Mouse (Mus musculus) CH12.LX (cell line): ENCODE results near the gene Zfp518a. TPM values are rescaled to one million over a fixed set of nuclear protein-coding genes. Genes with fewer than 3 reads are reported as not detected.
A peak's percentile ranks its signal among the peaks of the same experiment; 100 is the strongest.

Experiments used
- DNase-seq: peaks from one replicate; pipeline ENCODE4 v3.0.0-alpha.2; 2013; ENCODE audit errors: extremely low read depth
- H3K27ac ChIP-seq: 2 replicates; pipeline ENCODE4 v1.5.1; 2012; ENCODE audit warnings: low read depth, mild to moderate bottlenecking, control low read depth, moderate library complexity; ENCODE audit not compliant: insufficient read depth
- H3K27me3 ChIP-seq: replicated peaks from 2 replicates; pipeline ENCODE3; 2012; ENCODE audit warnings: inconsistent platforms
- H3K36me3 ChIP-seq, 2 experiments: replicated peaks in 1 of 2; 2 replicates each; pipeline versions ENCODE3 to v1.6.1; 2012; ENCODE audit warnings: inconsistent platforms in 1 of 2, low read length in 1 of 2, mild to moderate bottlenecking in 1 of 2, mixed read lengths in 1 of 2, moderate library complexity in 1 of 2; ENCODE audit not compliant: control insufficient read depth in 1 of 2, insufficient read depth in 1 of 2
- H3K4me1 ChIP-seq, 2 experiments: 2 replicates each; pipeline ENCODE4 v1.6.1; 2012; ENCODE audit warnings: inconsistent platforms in 1 of 2, moderate library complexity in 1 of 2; ENCODE audit not compliant: insufficient read depth in 2 of 2, control insufficient read depth in 1 of 2
- H3K4me2 ChIP-seq: 2 replicates; pipeline ENCODE4 v1.6.1; 2012; ENCODE audit warnings: low read depth, mild to moderate bottlenecking, control low read depth; ENCODE audit not compliant: poor library complexity, insufficient read depth, severe bottlenecking
- H3K4me3 ChIP-seq, 3 experiments: fragments of 150-350 bp in 1 of 3; sonication (generic) in 1 of 3; replicated peaks in 1 of 3; 2 replicates each; pipeline versions ENCODE3 to v1.5.1; 2011 to 2012; ENCODE audit warnings: low read depth in 2 of 3, low read length in 2 of 3, mild to moderate bottlenecking in 2 of 3, moderate library complexity in 2 of 3, control low read depth in 1 of 3, improper control_type of control experiment in 1 of 3, inconsistent platforms in 1 of 3, mixed read lengths in 1 of 3; ENCODE audit not compliant: poor library complexity in 1 of 3
- H3K79me2 ChIP-seq: replicated peaks from 2 replicates; pipeline ENCODE4 v1.6.1; 2012; ENCODE audit warnings: mild to moderate bottlenecking, moderate library complexity; ENCODE audit not compliant: control insufficient read depth, poor library complexity, insufficient read depth, severe bottlenecking; ENCODE audit errors: extremely low read depth
- H3K9ac ChIP-seq: 2 replicates; pipeline ENCODE4 v1.6.1; 2012; ENCODE audit warnings: low read depth, mild to moderate bottlenecking, control low read depth, moderate library complexity; ENCODE audit not compliant: insufficient read depth
- H3K9me3 ChIP-seq: replicated peaks from 2 replicates; pipeline ENCODE3; 2012; ENCODE audit warnings: low read length, inconsistent platforms, mixed read lengths
- CHD1 ChIP-seq: IDR thresholded peaks from 2 replicates; pipeline ENCODE4 v1.6.1; 2012; ENCODE audit warnings: low read depth, low read length, improper control_type of control experiment, inconsistent platforms
- CTCF ChIP-seq, 2 experiments: IDR thresholded peaks in 1 of 2; conservative IDR thresholded peaks in 1 of 2; 2 replicates each; pipeline ENCODE4 v1.5.1; 2011 to 2012; ENCODE audit warnings: low read depth in 2 of 2, low read length in 2 of 2, improper control_type of control experiment in 1 of 2, inconsistent platforms in 1 of 2, mild to moderate bottlenecking in 1 of 2, moderate library complexity in 1 of 2
- ELF1 ChIP-seq: IDR thresholded peaks from 2 replicates; pipeline ENCODE4 v1.6.1; 2014; ENCODE audit warnings: low read depth, mild to moderate bottlenecking, inconsistent platforms, low read length, improper control_type of control experiment
- JUN ChIP-seq: IDR thresholded peaks from 2 replicates; pipeline ENCODE4 v1.6.1; 2011; ENCODE audit warnings: low read depth, mild to moderate bottlenecking, low read length, improper control_type of control experiment, moderate library complexity; ENCODE audit not compliant: insufficient read depth
- MAFK ChIP-seq: IDR thresholded peaks from 2 replicates; pipeline ENCODE4 v1.6.1; 2011; ENCODE audit warnings: low read length, improper control_type of control experiment; ENCODE audit not compliant: insufficient replicate concordance
- MAZ ChIP-seq: IDR thresholded peaks from 2 replicates; pipeline ENCODE4 v1.6.1; 2012; ENCODE audit warnings: low read depth, mild to moderate bottlenecking, inconsistent platforms, low read length, improper control_type of control experiment, moderate library complexity
- MXI1 ChIP-seq: IDR thresholded peaks from 2 replicates; pipeline ENCODE4 v1.6.1; 2011; ENCODE audit warnings: mild to moderate bottlenecking, low read depth, low read length, improper control_type of control experiment
- MYC ChIP-seq: IDR thresholded peaks from 2 replicates; pipeline ENCODE4 v1.6.1; 2011; ENCODE audit warnings: low read depth, mild to moderate bottlenecking, improper control_type of control experiment, low read length
- NRF1 ChIP-seq: IDR thresholded peaks from 2 replicates; pipeline ENCODE4 v1.6.1; 2014; ENCODE audit warnings: low read depth, mild to moderate bottlenecking, inconsistent platforms, low read length, improper control_type of control experiment, moderate library complexity
- PAX5 ChIP-seq: IDR thresholded peaks from 2 replicates; pipeline ENCODE4 v1.6.1; 2012; ENCODE audit warnings: low read length, inconsistent platforms, mixed read lengths
- POLR2A ChIP-seq: IDR thresholded peaks from 2 replicates; pipeline ENCODE4 v1.6.1; 2011; ENCODE audit warnings: low read depth, mild to moderate bottlenecking, improper control_type of control experiment, low read length
- RAD21 ChIP-seq: IDR thresholded peaks from 2 replicates; pipeline ENCODE4 v1.6.1; 2011; ENCODE audit warnings: low read depth, mild to moderate bottlenecking, low read length, improper control_type of control experiment, moderate library complexity
- SIN3A ChIP-seq: IDR thresholded peaks from 2 replicates; pipeline ENCODE4 v1.6.1; 2012; ENCODE audit warnings: low read length, improper control_type of control experiment, inconsistent platforms
- USF2 ChIP-seq: conservative IDR thresholded peaks from 2 replicates; pipeline ENCODE4 v1.6.1; 2011; ENCODE audit warnings: low read depth, low read length, improper control_type of control experiment
- ZC3H11A ChIP-seq: IDR thresholded peaks from 2 replicates; pipeline ENCODE4 v1.6.1; 2012; ENCODE audit warnings: low read depth, mild to moderate bottlenecking, inconsistent platforms, low read length, improper control_type of control experiment
- ZNF384 ChIP-seq: IDR thresholded peaks from 2 replicates; pipeline ENCODE4 v1.6.1; 2012; ENCODE audit warnings: low read depth, low read length, improper control_type of control experiment, inconsistent platforms
- dilution Hi-C: fragments of 300-500 bp; cut with MboI; formaldehyde crosslinking; loops from 2 replicates; pipeline ENCODE4 v1.14.3; 2020; ENCODE audit warnings: low sequenced_read_pairs; ENCODE audit not compliant: extremely low pct_unique_long_range_greater_than_20kb, extremely low pct_ligation_motif_present
- in situ Hi-C: fragments of 300-500 bp; cut with MboI; formaldehyde crosslinking; loops from 3 replicates; pipeline ENCODE4 v1.14.3; 2019; ENCODE audit warnings: low sequenced_read_pairs, low pct_ligation_motif_present, low pct_unique_long_range_greater_than_20kb, mixed read lengths
- polyA plus RNA-seq: library from polyadenylated mRNA; unstranded; fragments of >175 nt; gene quantifications from 2 replicates; pipeline ENCODE4 v1.2.1, GENCODE M21; 2012; ENCODE audit warnings: low read depth; ENCODE audit not compliant: insufficient read length
- total RNA-seq, 2 experiments: library from RNA; depleted of rRNA; stranded (reverse); fragments of 300-350 nt in 1 of 2; fragments of >200 nt in 1 of 2; gene quantifications; 2 replicates each; pipeline ENCODE4 v1.2.3; 2012 to 2014

Gene Zfp518a
- total and polyA plus RNA-seq, 3 experiments, result 5.4 to 19.7 (median 11.6) TPM

DNA sequence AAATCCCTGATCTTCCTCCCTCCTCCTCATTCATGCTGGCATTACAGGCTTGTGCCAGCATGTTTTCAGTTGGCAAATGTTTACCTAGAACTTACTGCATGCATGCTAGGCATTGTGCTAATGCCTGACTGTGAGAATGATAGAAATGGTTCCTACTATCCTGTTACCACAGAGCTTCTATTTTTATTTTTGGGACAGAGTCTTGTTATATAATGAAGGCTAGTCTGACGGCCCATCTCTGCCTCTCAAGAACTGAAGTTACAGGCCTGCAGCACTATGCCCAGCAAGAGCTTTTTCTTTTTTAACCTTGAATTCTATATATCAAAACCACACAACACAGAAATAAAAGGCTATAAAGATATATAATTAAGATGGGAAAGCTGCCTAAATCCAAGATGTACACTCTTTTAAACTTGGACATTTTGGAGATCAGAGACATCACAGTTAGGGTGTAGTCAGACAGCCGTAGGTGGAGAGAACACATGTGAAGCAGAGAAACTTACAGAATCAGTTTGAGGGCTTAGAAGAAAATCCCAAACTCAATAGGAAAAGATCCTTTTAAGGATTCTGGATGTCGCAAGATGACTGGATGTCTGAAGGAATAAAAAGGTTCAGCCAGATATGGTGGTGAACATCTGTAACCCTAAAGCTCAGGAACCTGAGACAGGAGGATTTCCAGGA, 24.9 kb upstream of the Zfp518a start:
- no peaks in the 10 kb centered on the region for H3K79me2 ChIP-seq
- no peak overlapping the region for H3K27ac ChIP-seq
- H3K27me3 ChIP-seq, result no peaks in the 10 kb centered on the region
- dilution Hi-C loops, result no loop called here
- no peak overlapping the region for H3K4me3 ChIP-seq
- H3K4me2 ChIP-seq, result no peak overlapping the region
- in situ Hi-C loops, result no loop called here
- peaks cover 3% of the 10 kb centered on the region for H3K9me3 ChIP-seq
- no peak overlapping the region for H3K9ac ChIP-seq
- DNase-seq, result no peak
- H3K4me1 ChIP-seq, result peaks cover 4 to 8% of the 10 kb centered on the region in 2 experiments; a peak in 3 of 4 replicates
- no peaks in the 10 kb centered on the region for H3K36me3 ChIP-seq
- TF ChIP-seq MAFK (no peak), JUN (no peak), MXI1 (no peak), ZC3H11A (no peak)

DNA sequence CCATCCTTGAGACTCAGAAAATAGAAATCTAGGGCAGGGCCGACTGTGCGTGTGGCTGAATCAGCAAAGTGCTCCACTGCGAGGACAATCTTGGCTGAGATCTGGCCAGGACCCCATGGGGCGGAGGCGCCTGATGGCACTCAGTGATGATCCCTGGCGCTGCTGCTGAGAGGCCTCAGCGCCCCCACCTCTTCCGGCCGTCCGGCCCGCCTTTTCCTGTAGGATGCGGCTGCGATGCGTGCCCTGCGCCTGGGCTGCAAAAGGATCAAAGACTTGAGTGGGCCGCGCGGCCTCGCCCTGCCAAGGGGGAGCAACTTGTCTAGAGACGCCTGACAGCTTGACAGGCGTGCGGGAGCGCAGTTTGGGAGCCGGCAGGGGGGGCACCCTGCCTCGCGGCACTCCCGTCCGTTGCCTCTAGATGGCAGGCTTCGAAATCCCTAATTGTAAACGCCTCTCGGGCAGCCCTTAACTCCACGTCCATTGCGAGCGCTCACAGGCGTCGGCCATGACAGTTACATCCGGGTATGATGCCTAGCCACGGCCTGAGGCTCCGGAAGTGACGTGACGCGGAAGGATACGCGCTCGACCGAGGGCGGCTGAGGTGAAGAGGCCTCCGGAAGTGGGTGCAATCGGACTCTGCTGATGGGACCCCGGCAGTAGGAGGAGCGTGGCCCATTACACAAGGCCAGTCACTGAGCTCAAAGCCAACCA, 21.4 kb upstream of the Zfp518a start:
- Histone ChIP-seq H3K79me2 (no peaks in the 10 kb centered on the region), H3K4me3 (no peak overlapping the region), H3K9ac (no peak overlapping the region), H3K9me3 (peaks cover 3% of the 10 kb centered on the region), H3K4me1 (peaks cover 0 to 6% of the 10 kb centered on the region in 2 experiments; a peak in 1 of 4 replicates), H3K4me2 (no peak overlapping the region), H3K27me3 (no peaks in the 10 kb centered on the region), H3K27ac (no peak overlapping the region), H3K36me3 (no peaks in the 10 kb centered on the region)
- no peak for DNase-seq
- dilution Hi-C loops, result no loop called here
- TF ChIP-seq CTCF (conservative IDR thresholded peaks at IDR 0.05 in 1 of 2, IDR thresholded peaks at IDR 0.05 in 1 of 2; ENCODE audit: low read depth in 2 of 2, low read length in 2 of 2) (peak in 1 of 2 experiments; percentile 21; a peak in 1 of 4 replicates), ZC3H11A (no peak), MXI1 (no peak), ELF1 (no peak)
- in situ Hi-C loops, result no loop called here

DNA sequence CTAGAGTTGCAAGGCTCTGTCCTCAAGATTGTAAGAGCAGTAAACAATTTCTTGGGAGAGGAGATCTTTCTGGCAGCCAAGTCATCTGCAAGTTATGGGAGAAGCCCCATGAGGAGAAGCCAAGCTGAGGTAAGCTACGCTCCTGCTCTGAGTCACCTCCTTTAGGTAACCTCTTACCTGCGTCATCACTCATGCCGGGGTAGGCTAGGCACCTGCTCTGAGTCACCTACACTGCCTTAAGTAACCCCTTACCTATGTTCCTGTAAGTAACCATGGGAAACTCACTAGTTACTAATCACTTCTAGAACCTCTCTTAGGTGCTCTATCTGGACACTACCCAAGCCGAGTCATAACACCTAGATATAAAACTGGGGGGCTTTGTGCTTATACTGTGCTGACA, 12.8 kb upstream of the Zfp518a start:
- dilution Hi-C loops, result no loop called here
- H3K27me3 ChIP-seq, result no peaks in the 10 kb centered on the region
- H3K4me3 ChIP-seq, result no peak overlapping the region
- H3K9ac ChIP-seq, result no peak overlapping the region
- no peaks in the 10 kb centered on the region for H3K4me1 ChIP-seq
- no peak overlapping the region for H3K27ac ChIP-seq
- no peaks in the 10 kb centered on the region for H3K9me3 ChIP-seq
- no peaks in the 10 kb centered on the region for H3K36me3 ChIP-seq
- H3K4me2 ChIP-seq, result no peak overlapping the region
- TF ChIP-seq MYC (no peak), ZNF384 (no peak), RAD21 (no peak), SIN3A (no peak), NRF1 (no peak), PAX5 (no peak), CHD1 (no peak), POLR2A (no peak), MAZ (no peak), USF2 (no peak)
- no peak for DNase-seq
- in situ Hi-C loops, result no loop called here
- H3K79me2 ChIP-seq, result no peaks in the 10 kb centered on the region
